Mouse (Mus musculus): Measurements from ENCODE around the gene Pdlim5.
"Not testable (repeated sequence)": the region's sequence is repeated elsewhere in the genome, so short reads cannot be mapped to it uniquely, and the experiment has no call there.

The Pdlim5 gene

DNA sequence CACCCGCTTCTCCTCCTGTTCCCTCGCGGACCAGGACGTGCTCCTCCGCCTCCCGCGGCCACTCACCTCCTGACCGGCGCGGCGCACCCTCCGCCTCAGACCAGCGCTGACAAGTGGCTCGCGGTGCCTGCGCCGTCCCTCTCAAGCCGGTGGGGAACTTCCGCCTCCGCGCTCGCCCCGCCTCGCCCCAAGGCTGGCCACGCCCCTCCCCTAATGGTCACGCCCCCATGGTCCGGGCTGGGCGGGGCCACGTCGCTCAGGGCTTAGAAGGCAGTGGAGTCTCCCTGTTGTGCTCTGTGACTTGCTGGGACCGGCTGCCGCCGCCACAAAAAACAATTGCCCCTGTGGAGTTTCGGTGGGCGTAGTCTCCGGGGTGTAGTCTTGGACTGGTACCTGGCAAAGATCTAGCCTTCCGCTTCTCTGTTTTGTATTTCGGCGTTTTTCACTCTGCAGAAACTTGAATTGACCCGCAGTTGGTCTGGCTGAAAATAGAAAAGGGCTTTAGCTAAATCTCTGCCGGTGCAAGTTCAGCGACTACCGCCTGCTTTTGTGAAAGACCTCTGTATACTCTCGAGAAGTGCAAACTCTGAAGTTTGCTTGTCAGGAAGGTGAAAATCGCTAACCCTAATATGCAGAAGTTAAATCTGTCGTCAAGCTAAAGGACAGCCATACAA is at the start of gene Pdlim5:
TSS of gene Pdlim5 (minus strand) at position 177 of the 674 bp plus-strand sequence.
- peak; percentile 97 for DNase-seq (ENCODE audit: low spot score)

DNA sequence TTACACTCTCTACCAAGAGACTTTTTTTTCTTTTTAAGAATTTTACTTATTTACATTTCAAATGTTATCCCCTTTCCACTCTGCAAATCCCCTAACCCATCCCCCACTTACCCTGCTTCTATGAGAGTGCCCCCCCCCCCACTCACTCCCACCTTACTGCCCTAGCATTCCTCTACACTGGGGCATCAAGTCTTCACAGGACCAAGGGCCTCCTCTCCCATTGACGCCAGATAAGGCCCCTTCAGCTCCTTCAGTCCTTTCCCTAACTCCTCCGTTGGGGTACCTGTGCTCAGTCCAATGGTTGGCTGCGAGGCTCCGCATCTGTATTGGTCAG is 48.2 kb upstream of the Pdlim5 start:
- no peak for DNase-seq (ENCODE audit: low spot score)

DNA sequence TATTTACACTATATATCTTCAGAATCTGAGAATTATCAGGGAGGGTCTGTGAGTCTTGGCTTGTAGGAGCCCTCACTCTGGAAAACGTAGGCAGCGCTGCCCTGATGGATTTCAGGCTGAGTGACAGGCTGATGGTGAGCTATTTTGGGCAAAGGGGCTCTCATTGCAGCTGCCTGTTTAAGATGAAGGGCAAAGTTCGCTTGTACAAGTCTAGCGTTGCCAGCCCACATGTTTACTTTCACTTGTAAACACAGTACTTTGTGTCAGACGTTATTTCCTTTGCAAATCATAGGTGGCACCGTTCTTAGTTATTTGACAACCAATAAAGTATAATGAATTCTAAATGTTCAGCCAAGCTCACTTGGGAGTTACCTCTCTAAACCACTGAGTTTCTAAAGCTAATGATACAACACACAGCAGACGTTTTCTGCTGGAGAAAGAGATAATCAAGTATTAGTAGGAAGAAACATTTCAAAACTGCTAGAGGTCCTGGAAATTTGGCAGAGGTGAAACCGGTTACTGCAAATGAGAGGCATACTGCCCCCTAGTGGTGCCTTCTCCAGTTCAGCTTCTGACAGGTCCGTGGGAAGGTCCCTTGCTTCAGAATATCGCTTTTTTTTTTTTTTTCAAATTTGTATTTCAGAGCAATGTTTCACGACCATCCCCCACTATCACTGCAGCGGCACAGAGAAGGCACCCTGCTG is 47.7 kb upstream of the Pdlim5 start:
- peak; percentile 93 for DNase-seq (ENCODE audit: low spot score)

DNA sequence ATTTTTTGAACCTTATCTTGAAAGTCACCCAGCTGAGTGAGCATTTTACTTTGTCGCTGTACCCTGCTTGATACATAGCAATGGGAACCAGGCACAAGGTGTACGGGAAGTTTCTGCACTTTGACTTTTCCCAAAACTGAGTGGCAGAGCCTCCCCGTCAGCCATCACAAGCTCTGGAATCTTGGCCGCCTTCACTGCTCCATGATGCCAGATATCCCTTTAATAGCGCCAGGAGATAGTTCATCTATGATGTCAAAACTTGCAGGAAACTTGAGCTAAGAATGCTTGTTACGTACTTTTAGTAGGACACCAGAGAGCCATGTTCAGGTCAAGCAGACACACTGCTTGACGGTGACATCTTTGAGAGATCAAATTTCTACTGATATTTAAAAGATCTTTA is 46.7 kb upstream of the Pdlim5 start:
- no peak for DNase-seq (ENCODE audit: low spot score)

DNA sequence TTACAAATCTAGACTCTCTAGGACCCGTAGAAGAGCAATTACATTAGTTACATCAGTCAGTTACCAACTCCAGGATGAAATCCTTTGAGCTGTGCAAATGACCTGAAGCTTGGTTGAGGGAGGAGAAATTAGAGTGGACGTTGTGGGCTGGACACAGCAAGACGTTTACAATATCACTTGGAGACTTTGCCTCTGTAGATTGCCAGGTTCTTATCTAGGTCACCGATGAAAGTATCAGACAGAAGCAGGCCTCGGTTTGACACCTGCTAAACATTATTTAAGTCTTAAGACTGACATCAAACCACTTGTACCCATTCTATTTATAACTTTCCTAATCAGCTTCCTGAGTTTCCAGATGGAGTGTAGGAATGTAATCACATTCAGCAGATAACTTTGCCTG is 45.6 kb upstream of the Pdlim5 start:
- DNase-seq (ENCODE audit: low spot score) = no peak

DNA sequence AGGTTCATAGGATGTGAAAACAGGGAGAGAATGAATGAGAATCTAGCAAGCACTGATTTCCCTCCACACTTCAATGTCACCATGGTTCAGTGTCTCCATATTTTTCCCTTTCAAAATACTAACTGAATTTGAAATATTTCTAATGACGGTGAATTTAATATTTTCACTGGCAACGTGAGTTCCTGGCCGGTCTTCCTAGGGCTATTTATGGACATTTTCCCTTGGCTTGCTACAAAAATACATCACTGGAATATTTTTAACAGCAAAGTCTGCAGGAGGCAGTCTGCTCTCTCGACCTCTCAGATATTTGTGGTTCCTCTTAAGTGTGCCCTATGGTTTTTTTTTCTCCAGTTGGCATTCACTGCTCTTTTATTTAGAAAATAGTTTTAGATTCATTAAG is 44.7 kb upstream of the Pdlim5 start:
- DNase-seq (ENCODE audit: low spot score) = no peak

DNA sequence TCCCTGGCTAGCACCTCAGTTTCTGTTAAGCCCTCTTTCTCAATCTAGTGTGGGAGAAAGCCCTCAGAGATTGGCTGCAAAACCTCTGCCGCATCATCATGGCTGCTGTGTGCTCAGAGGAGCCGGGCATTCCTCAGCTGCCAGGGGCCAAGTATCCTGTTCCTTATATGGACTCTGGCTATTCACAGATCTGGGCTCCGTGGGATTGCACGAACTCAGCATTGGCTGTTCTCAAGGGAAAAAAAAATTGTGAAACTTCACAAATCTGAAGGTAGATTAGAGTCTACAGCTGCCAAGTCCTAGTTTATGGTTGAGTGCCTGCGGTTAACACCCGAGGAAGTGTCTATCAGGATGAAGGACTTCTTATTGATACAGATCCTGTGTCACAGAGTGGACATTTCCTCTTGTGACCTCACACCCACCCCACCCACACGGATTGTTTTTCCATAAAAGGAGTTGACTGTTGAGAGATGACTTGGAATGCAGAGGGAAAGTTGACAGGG is 44.1 kb upstream of the Pdlim5 start:
- DNase-seq (ENCODE audit: low spot score) = peak; percentile 22

DNA sequence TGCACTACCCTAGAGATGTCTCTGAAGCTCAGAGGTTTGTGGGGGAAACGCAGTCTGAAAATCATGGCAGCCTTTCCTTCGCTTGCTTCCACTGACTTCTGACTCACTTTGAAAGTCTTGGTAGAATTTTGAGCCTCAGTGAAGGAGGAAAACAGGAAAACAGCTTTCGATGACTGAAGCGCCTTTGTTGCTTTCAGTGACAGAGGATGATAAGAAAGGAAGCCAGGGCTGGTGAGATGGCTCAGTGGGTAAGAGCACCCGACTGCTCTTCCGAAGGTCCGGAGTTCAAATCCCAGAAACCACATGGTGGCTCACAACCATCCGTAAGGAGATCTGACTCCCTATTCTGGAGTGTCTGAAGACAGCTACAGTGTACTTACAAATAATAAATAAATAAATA is 43.1 kb upstream of the Pdlim5 start:
- DNase-seq (ENCODE audit: low spot score) = not testable (repeated sequence)

DNA sequence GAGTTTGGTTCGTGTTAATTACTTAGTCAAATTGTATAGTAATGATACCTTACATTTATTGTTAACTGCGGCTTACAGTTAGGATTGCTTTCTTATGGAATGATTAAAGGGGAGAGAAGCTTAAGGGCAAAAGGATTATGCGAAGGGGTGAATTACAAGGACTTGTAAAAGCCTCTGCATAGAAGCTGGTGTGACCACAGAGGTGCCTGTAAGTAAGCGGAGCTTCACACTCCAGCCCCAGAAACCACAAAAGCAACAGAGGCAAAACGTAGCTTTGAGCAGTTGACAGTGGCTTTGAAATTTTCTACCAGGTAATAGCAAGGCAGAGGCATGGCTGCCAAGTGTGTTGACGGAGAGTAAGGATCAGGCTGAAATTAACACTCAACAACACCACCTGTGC is 41.3 kb upstream of the Pdlim5 start:
- DNase-seq (ENCODE audit: low spot score) = no peak

DNA sequence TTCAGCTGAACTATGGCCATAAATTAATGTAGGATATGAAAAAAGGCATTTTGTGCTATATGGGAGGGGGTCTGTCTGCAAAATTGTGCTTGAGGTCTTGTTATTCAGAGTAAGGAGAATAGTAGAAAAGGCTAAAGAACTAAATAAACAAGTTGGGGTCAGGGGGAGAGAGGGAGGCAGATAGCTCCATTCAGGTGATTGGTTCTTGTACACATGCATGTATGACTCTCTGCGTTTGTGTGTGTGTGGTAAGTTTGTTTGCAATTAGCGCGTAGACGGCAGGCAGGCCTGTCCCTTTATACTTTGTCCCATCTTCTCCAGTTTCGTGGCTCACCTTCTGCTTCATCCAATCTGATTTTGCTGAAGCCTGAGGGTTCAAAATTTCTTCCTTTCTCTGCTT is 40.7 kb upstream of the Pdlim5 start:
- DNase-seq (ENCODE audit: low spot score) = no peak

DNA sequence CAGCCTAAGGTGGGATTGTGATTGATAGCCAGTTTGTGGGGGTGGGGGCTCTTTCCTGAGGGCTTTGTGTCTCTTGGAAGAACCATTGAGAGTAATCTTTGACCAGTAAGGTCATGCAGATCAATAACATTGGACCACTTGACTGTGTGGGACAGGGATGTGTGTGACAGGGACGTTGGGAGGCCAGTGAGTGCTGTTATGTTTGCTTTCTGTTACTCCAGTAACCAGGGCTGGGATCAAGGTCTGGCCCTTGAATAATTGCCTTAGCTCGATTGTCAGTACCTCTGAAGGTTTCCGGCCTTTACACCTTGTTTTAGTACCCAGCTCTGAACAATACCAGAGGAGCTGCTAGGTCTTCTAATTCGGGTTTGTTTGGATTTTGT is 39.3 kb upstream of the Pdlim5 start:
- no peak for DNase-seq (ENCODE audit: low spot score)

DNA sequence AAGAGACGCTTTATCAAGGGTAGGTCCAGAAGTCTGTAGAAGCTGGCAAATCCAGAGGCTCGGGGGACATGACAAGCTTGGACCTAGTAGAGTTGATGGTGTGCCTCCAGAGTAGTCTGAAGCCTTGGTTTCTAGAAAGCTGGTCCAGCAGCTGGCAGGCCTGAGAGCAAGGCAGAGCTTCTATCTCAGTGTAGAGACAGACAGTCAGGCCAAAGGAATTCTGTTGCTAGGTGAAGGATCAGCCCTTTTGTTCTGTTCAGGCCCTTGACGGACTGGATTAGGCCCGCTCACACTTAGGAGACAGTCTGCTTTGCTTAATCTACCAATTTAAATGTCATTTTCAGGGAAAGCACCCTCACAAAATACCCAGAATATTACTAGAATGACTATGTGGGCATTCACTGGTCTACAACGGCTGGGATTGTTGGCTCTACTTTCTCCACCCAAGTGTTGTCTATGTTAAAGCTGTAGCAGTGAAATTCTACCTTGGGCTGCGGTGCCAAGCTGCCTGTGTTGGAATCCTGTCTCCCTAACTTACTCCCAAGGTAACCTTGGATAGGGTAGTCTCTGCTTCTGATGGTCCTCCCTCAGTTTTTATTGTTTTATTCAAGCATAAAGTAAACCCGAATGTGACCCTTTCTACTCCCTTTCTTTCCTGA is 38.8 kb upstream of the Pdlim5 start:
- DNase-seq (ENCODE audit: low spot score) = no peak

DNA sequence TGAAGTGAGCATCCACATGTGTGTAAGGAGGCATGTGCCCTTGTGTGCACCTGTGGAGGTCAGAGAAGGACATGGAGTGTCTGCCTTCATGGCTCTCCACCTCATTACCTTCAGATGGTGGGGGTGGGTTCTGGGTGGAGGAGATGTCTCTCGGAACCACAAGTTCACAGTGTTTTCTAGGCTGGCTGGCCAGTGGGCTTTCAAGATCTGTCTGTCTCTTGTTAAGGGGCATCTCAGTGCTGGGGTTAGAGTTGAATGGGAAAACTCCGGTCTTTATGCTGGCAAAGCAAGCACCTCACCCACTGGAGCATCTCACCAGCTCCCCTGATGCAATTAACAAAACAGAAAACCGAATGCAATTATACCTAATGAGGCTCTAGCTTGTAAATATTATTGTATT is 36.0 kb upstream of the Pdlim5 start:
- DNase-seq (ENCODE audit: low spot score) = no peak

DNA sequence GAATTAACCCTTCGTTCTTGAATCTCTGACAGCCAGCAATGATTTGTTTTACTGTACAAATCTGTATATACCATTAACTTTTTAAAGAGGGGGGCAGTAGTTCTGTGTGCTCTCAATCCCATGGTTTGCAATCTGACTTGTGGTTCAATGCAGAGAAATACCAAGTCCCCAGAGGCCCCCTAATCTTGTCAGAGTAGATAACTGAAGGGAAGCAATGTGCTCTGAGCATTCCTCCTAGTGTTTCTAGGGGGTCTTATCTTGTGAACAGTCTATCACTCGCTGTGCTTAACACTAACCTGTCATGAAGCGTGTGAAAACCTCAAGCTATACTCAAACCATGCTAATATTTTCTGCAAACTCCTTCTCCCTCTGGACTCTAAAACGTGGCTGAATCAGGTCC is 34.6 kb upstream of the Pdlim5 start:
- DNase-seq (ENCODE audit: low spot score) = no peak

DNA sequence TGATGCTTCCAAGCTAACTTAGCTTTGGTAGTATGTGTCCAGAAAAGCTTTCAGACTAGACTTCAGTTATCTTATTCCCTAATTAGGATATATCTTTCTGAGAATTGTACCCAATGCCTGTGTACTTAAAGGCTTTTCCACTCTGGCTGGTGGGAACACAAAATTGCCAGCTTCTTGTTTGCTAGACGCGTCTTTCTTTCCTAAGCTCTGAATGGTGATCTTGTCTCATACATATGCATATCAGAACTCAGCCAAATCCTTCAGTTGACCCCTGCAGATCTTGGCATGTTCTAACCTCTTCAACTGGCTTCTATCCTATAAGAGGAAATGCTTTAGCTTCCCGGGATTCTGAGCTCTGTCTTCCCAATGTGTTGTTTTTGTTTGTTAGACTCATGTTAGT is 31.3 kb upstream of the Pdlim5 start:
- DNase-seq (ENCODE audit: low spot score) = no peak

DNA sequence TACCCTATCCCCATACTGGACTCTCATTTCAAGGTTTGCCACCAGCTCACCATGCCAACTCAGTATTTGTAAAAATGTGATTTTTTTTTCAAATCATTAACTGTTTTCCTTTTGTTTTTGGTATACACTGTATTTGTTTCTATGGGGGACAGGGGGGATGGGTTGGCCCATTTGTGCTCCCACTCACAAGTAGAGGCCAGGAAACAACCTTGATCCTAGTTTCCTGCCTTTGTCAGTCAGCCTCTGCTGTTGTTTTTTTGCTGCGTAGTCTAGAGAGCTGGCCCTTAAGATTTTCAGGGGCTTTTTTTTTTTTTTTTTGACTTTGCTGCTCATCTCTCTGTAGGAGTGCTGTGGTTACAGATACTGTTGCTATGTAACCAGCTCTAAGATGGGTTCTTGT is 28.6 kb upstream of the Pdlim5 start:
- no peak for DNase-seq (ENCODE audit: low spot score)

DNA sequence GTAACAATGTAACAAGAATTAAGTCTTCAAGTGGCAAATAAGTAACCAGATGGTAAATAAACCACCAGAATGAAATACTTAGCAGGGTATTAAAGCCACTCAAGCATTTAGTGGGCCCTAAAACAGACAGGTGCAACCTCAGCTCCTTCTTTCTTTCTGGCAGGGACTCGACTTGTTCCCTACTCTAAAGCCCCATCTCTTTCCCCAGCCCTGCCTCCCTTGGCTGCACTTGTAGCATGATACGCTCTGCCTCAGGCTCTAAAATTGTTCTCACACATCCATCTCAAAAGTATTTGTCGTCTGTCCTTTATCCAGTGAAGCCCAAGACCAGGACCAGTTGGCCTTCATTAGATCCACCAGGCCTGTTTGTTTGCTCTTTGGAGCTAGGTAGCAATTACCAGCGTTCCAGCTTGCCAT is 28.0 kb upstream of the Pdlim5 start:
- DNase-seq (ENCODE audit: low spot score) = no peak

DNA sequence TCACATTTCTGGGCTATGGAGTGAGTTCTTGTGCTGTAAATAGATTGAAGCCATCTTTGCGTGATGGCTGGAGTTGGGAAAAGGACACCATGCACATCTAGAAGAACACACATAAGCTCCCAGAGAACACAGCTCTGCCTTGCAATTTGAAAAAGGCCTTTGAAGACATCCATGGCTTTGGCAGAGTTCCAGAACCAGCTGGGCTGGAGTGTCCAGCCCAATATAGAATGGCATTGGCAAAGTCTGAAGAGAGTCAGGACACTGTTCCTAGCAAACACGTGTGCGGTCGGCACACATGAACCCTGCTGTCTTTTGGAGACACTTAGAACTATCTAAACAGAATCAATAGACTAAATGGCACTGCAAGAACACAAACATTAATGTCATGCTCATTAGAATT is 26.7 kb upstream of the Pdlim5 start:
- DNase-seq (ENCODE audit: low spot score) = no peak

DNA sequence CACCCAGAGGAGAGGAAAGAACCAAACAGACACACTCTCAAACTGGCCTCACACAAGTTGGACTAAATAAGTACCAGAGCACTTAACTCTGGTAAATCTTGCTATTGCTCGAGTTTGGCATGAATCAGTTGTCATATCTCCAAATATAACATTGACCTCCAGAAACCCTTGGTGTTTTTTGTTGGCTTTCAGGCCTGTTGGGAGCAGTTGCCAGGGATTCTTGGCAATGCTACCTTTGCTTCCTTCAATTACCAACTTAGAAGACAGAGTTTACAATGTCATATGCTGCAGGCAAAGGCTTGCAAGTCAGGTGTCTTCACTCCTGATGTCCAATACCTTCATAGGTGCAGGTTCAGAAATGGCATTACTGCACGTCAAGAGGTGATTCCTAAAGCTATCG is 26.0 kb upstream of the Pdlim5 start:
- no peak for DNase-seq (ENCODE audit: low spot score)

DNA sequence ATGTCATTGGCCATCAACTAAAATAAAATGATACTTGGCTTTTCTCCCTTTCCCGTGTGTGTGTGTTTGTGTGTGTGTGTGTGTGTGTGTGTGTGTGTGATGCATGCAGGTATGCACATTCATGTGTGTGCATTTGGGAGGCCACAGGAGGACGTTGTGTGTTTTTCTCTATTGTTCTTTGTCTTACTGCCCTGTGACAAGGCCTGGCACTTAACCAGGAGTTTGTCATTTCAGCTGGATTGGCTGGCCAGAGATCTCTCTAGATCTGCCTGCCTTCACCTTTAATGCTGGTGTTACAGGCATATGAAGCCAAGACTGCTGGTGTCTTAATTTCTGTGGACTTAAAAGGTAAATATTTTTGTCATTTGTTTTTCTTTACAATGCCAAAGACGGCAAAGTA is 22.5 kb upstream of the Pdlim5 start:
- no peak for DNase-seq (ENCODE audit: low spot score)

DNA sequence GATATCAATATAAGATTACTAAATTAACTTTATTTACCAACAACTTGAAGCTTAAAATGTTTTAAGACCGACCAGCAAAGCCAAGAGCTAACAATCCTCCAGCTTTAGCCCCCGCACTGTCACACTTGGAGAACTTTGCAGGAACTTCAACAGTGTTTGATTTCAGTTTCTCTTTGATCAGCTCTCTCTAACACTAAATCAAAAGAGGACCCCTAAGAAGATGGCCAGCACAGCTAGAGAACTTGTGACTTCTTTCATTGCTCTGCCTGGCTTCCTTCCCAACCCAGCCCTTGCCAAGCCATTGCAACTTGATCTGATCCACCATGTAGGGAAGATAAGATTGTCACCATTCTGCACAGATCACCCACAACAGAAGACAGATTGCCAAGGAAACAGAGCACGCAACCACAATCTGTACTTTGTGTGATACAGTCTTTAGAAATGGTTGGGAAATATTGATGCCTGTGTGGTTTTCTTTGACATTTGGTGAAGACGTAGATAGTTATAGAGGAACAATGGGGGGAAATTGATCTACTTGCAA is 17.9 kb upstream of the Pdlim5 start:
- DNase-seq (ENCODE audit: low spot score) = no peak

DNA sequence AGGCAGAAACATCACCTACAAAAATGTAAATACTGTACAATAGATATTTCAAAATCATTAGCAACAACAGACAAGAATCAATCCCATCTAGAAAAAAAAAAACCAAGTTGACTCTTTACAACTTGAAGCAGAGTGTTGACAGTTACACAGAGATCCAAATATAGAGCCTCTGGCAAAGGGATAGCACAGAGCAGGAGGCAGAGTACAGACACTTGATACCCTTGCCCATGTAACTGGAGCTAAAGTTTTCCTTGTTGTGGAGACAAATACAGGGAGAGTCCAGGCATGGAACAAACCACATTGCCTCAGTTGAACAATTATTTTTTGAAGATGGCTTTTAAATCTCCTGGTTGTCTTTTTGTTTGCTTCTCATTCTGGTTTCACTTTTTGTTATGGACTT is 15.4 kb upstream of the Pdlim5 start:
- DNase-seq (ENCODE audit: low spot score) = no peak

DNA sequence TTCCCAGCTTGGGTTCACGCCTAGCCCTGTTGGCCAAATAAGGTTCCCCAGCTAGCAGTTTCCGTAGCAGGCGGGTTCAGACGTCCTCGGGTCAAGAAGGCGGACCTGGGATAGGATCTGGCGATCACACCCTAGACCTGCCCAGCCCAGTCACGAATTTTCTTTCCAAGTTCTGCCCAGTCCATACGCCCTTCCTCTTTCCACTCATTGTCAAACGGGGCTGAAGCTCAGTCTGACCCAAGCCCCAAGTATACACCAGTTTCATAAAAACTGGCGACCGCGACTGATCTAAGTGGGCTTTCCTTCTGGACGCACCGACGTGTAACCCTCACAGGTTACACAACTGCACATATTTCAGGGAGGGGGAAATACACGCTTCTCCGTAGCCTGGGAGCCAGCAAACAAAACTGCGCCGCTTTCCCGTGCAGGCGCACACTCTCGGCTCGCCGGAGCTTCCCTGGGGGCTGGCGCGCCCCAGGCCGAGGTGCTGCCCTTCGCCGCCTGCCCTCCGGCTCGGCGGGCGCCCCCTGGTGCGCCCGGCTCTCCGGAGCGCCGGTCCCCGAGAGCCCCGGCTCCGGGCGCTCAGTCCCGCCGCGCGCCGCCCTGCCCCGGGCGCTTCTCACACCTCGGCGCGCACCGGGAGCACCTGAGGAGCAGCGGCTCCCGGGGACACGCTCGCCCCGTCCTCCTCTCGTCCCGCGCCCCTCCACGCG is 544 bp downstream of the Pdlim5 start:
- peak; percentile 50 for DNase-seq (ENCODE audit: low spot score)

All from retina, embryonic 14.5 days (tissue).